Mouse (Mus musculus): Measurements from ENCODE around the gene Dvl2. TPM values are rescaled to one million over a fixed set of nuclear protein-coding genes. Genes with fewer than 3 reads are reported as not detected.
A peak's percentile ranks its signal among the peaks of the same experiment; 100 is the strongest.
"Not testable (repeated sequence)": the region's sequence is repeated elsewhere in the genome, so short reads cannot be mapped to it uniquely, and the experiment has no call there.

Dvl2 gene
- polyA plus RNA-seq, 1 experiment from 2014 or later: 47.6 TPM

DNA sequence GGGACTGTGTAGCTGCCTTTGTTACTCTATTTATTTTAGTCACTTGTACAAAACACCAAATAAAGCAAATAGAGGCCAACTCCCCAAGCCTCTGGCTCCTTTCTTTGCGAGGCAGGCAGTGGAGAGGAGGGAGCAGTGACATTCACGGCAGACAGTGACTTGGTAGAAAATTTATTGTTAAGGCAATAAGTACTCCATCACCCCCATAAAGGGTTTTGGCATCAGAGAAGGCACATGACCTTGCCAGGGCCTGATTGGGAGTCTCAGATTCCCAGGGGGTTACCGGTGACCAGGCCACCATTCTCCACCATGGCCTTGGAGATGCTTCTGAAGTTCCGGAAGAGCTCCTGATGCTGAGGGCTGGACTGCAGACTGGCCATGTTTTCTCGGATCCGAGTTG is 9.6 kb downstream of the Dvl2 start:
- H3K4me2 ChIP-seq (ENCODE audit: low read depth, low read length, severe bottlenecking): no peak overlapping the region
- DNase-seq (ENCODE audit: low spot score): no peak
- ATAC-seq (replicated peaks; ENCODE audit: low FRiP score): no peak
- peaks cover 5% of the 10 kb centered on the region; the same call in 1 of the 2 replicates for H3K4me1 ChIP-seq (replicated peaks; ENCODE audit: control insufficient read depth, insufficient read depth, low read length)
- H3K4me3 ChIP-seq (ENCODE audit: low read depth, low read length): no peak overlapping the region
- H3K27ac ChIP-seq (ENCODE audit: low read depth, low read length): no peak overlapping the region
- no peaks in the 10 kb centered on the region for H3K9me3 ChIP-seq (ENCODE audit: control insufficient read depth, low read length)
- H3K9ac ChIP-seq (ENCODE audit: low read length): no peak overlapping the region
- H3K27me3 ChIP-seq (ENCODE audit: control insufficient read depth, insufficient read depth, low read length): no peaks in the 10 kb centered on the region
- WGBS: 93% methylated on average over 6 of the region's 6 CpGs
- H3K36me3 ChIP-seq (ENCODE audit: control insufficient read depth, insufficient read depth, low read length): peaks cover 25% of the 10 kb centered on the region

DNA sequence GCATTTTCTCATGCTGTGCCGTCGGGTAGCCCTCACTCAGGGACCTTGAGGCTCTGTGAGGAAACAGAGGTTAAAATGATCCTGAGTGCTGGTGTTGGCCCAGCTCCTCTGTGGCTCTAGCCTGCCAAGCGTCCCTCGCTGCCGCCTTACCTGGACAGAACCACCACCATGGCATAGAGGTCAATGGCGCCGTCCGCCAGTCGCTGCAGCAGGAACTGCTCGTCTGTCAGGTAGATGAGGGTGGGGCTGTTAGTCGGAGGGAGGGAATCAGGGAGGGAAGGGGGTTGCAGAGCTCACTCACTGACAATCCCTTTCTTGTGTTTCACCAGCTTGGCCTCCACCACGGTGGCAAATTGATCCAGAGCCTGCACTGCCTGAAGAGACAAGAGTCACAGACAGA is 10.2 kb downstream of the Dvl2 start:
- 89% methylated on average over 12 of the region's 12 CpGs for whole genome bisulfite sequencing
- no peak overlapping the region for H3K9ac ChIP-seq (ENCODE audit: low read length)
- H3K36me3 ChIP-seq (ENCODE audit: control insufficient read depth, insufficient read depth, low read length): peaks cover 23% of the 10 kb centered on the region
- H3K4me1 ChIP-seq (replicated peaks; ENCODE audit: control insufficient read depth, insufficient read depth, low read length): peaks cover 5% of the 10 kb centered on the region; the same call in 1 of the 2 replicates
- H3K9me3 ChIP-seq (ENCODE audit: control insufficient read depth, low read length): no peaks in the 10 kb centered on the region
- no peak overlapping the region for H3K4me3 ChIP-seq (ENCODE audit: low read depth, low read length)
- H3K27ac ChIP-seq (ENCODE audit: low read depth, low read length): no peak overlapping the region
- no peak for DNase-seq (ENCODE audit: low spot score)
- ATAC-seq (replicated peaks; ENCODE audit: low FRiP score): no peak
- no peaks in the 10 kb centered on the region for H3K27me3 ChIP-seq (ENCODE audit: control insufficient read depth, insufficient read depth, low read length)
- no peak overlapping the region for H3K4me2 ChIP-seq (ENCODE audit: low read depth, low read length, severe bottlenecking)

DNA sequence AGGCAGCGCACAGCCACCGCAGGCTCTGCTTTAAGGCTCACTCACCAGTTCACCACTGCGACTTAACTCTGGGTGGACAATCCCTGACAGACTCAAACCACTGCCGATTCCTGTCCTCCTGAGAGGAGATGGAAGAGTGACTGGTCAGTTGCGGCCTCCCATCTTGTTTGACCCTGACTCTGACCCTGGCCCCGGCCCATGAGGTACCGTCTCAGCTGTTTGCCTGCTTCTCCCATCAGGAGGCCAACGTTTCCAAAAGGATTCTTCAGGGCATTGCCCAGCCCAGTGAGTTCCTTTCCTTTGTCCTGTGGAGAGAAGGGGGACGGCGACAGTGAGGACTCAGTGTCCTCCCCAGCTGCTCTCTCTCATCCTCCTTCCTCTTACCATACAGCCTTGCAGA is 10.6 kb downstream of the Dvl2 start:
- H3K4me2 ChIP-seq (ENCODE audit: low read depth, low read length, severe bottlenecking): no peak overlapping the region
- peaks cover 22% of the 10 kb centered on the region for H3K36me3 ChIP-seq (ENCODE audit: control insufficient read depth, insufficient read depth, low read length)
- H3K9ac ChIP-seq (ENCODE audit: low read length): no peak overlapping the region
- H3K27me3 ChIP-seq (ENCODE audit: control insufficient read depth, insufficient read depth, low read length): no peaks in the 10 kb centered on the region
- DNase-seq (ENCODE audit: low spot score) (no peak), ATAC-seq (replicated peaks; ENCODE audit: low FRiP score) (no peak)
- no peak overlapping the region for H3K4me3 ChIP-seq (ENCODE audit: low read depth, low read length)
- WGBS: 88% methylated on average over 10 of the region's 10 CpGs
- no peak overlapping the region for H3K27ac ChIP-seq (ENCODE audit: low read depth, low read length)
- no peaks in the 10 kb centered on the region for H3K9me3 ChIP-seq (ENCODE audit: control insufficient read depth, low read length)
- peaks cover 5% of the 10 kb centered on the region; the same call in 1 of the 2 replicates for H3K4me1 ChIP-seq (replicated peaks; ENCODE audit: control insufficient read depth, insufficient read depth, low read length)

DNA sequence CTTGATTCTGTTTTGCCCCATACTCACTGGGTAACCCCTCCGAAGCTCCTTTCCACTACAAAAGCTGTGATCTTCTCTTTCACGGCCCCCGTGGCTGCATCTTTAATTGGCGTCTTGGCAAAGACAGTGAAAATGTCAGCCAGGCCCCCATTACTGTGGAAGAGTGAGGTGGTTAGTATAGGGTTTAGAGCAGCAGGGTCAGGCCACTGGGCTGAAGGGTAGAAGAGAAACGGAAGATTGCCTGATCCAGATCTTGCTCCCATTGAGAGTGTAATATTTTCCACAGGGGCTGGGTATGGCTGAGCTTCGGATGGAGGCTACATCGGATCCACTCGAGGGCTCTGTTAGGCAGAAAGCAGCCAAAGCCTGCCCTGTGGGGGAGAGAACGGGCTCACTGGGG is 12.5 kb downstream of the Dvl2 start:
- Histone ChIP-seq H3K36me3 (ENCODE audit: control insufficient read depth, insufficient read depth, low read length) (peaks cover 10% of the 10 kb centered on the region), H3K4me1 (replicated peaks; ENCODE audit: control insufficient read depth, insufficient read depth, low read length) (peaks cover 15% of the 10 kb centered on the region; the same call in 1 of the 2 replicates), H3K9ac (ENCODE audit: low read length) (no peak overlapping the region), H3K4me3 (ENCODE audit: low read depth, low read length) (no peak overlapping the region), H3K27ac (ENCODE audit: low read depth, low read length) (no peak overlapping the region), H3K9me3 (ENCODE audit: control insufficient read depth, low read length) (no peaks in the 10 kb centered on the region), H3K4me2 (ENCODE audit: low read depth, low read length, severe bottlenecking) (no peak overlapping the region), H3K27me3 (ENCODE audit: control insufficient read depth, insufficient read depth, low read length) (no peaks in the 10 kb centered on the region)
- WGBS: 88% methylated on average over 9 of the region's 9 CpGs
- ATAC-seq (replicated peaks; ENCODE audit: low FRiP score) (no peak), DNase-seq (ENCODE audit: low spot score) (no peak)

DNA sequence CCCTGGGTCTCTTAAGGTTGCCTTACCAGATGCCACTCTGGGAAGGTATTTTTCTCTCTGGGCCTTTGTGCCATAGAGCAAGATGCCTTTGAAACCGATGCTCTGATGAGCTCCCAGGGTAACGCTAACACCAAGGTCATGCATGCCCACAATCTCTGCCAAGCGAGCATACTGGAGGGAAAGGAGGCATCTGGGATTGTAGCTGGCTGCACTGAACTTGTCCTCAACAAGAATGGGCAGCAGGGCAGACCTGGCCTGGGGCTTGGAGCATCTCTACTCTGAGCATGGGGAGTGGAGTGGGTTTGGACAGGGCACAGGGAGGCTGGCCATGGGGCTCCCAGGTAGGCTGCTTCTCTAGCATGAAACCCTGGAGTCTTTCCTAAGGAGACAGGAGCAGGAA is 13.0 kb downstream of the Dvl2 start:
- no peaks in the 10 kb centered on the region for H3K27me3 ChIP-seq (ENCODE audit: control insufficient read depth, insufficient read depth, low read length)
- no peak overlapping the region for H3K27ac ChIP-seq (ENCODE audit: low read depth, low read length)
- DNase-seq (ENCODE audit: low spot score): no peak
- no peaks in the 10 kb centered on the region for H3K9me3 ChIP-seq (ENCODE audit: control insufficient read depth, low read length)
- H3K9ac ChIP-seq (ENCODE audit: low read length): no peak overlapping the region
- 87% methylated on average over 3 of the region's 3 CpGs for WGBS
- peaks cover 16% of the 10 kb centered on the region; the same call in 1 of the 2 replicates for H3K4me1 ChIP-seq (replicated peaks; ENCODE audit: control insufficient read depth, insufficient read depth, low read length)
- H3K4me2 ChIP-seq (ENCODE audit: low read depth, low read length, severe bottlenecking): no peak overlapping the region
- H3K36me3 ChIP-seq (ENCODE audit: control insufficient read depth, insufficient read depth, low read length): peaks cover 9% of the 10 kb centered on the region
- no peak overlapping the region for H3K4me3 ChIP-seq (ENCODE audit: low read depth, low read length)
- ATAC-seq (replicated peaks; ENCODE audit: low FRiP score): no peak

DNA sequence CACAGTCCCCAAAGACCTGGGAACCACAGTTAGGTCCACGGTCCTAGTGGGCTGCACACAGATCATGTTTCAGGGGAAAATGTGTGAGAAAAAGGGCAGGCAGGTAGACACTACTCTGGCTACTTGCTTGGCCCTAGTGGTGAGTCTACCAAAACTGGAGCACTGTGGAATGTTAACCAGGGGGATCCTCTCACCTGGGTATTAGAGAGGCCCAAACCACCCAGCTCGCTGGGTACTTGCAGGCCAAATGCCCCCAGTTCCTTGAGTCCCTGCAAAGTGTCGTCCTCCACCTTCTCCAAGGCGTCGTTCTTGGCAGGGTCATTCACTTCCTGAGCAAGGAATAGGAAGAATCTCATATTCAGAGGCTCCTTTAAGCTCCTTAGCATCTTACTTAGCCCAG is 13.7 kb downstream of the Dvl2 start:
- H3K36me3 ChIP-seq (ENCODE audit: control insufficient read depth, insufficient read depth, low read length): peaks cover 6% of the 10 kb centered on the region
- H3K9ac ChIP-seq (ENCODE audit: low read length): no peak overlapping the region
- no peak overlapping the region for H3K27ac ChIP-seq (ENCODE audit: low read depth, low read length)
- ATAC-seq (replicated peaks; ENCODE audit: low FRiP score) (no peak), DNase-seq (ENCODE audit: low spot score) (no peak)
- H3K4me1 ChIP-seq (replicated peaks; ENCODE audit: control insufficient read depth, insufficient read depth, low read length): peaks cover 19% of the 10 kb centered on the region; the same call in 1 of the 2 replicates
- no peaks in the 10 kb centered on the region for H3K9me3 ChIP-seq (ENCODE audit: control insufficient read depth, low read length)
- no peaks in the 10 kb centered on the region for H3K27me3 ChIP-seq (ENCODE audit: control insufficient read depth, insufficient read depth, low read length)
- H3K4me3 ChIP-seq (ENCODE audit: low read depth, low read length): no peak overlapping the region
- H3K4me2 ChIP-seq (ENCODE audit: low read depth, low read length, severe bottlenecking): no peak overlapping the region
- 63% methylated on average over 5 of the region's 5 CpGs for WGBS

DNA sequence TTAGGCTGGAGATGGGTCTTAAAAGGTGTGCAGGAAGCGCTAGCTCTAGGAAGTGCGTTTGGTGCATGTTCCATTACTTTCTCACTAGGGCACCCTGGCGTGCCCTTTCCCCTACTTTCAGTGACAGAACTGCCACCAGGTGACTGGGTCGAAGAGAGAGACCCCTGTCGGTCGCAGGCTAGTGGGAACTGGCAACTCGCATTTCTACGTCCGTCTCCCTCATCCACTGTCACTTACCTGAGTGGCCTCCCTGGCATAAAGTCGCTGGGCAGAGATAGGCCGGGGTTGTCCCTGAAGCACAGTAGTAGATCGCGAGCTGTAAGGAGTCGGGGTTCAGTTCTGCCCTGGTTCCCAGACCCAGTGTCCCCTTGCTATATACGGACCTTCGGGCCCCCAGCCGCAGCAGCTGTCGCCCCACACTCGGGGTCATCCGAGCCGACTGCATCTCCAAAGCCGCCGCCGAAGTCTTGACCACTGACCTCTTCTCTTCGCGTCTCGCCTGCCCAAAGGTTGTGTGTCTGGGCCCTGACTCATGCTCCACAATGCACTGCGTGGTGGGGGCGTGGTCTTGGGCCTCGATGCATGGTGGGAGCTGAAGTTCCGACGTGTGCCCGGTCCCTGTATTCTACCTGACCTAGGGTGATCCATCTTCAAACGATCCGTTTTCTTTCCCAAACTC is 14.6 kb downstream of the Dvl2 start, which contains the start of gene Acadvl:
Acadvl (minus strand) TSS at position 532 of the 679 bp plus-strand sequence.
- Histone ChIP-seq H3K9ac (ENCODE audit: low read length) (peak within 1 kb of the TSS; percentile 64), H3K4me2 (ENCODE audit: low read depth, low read length, severe bottlenecking) (peak within 1 kb of the TSS; percentile 83), H3K9me3 (ENCODE audit: control insufficient read depth, low read length) (no peaks in the 10 kb centered on the region), H3K4me3 (ENCODE audit: low read depth, low read length) (peak within 1 kb of the TSS; percentile 50), H3K27me3 (ENCODE audit: control insufficient read depth, insufficient read depth, low read length) (no peaks in the 10 kb centered on the region), H3K27ac (ENCODE audit: low read depth, low read length) (0 out of 2 replicates have a peak within 1 kb of the TSS, but pooled peaks have one; percentile 20), H3K4me1 (replicated peaks; ENCODE audit: control insufficient read depth, insufficient read depth, low read length) (peaks cover 29% of the 10 kb centered on the region), H3K36me3 (ENCODE audit: control insufficient read depth, insufficient read depth, low read length) (peaks cover 6% of the 10 kb centered on the region)
- 1% methylated on average over 35 of the region's 35 CpGs for WGBS
- DNase-seq (ENCODE audit: low spot score) (peak; percentile 88), ATAC-seq (replicated peaks; ENCODE audit: low FRiP score) (peak; percentile 85)

DNA sequence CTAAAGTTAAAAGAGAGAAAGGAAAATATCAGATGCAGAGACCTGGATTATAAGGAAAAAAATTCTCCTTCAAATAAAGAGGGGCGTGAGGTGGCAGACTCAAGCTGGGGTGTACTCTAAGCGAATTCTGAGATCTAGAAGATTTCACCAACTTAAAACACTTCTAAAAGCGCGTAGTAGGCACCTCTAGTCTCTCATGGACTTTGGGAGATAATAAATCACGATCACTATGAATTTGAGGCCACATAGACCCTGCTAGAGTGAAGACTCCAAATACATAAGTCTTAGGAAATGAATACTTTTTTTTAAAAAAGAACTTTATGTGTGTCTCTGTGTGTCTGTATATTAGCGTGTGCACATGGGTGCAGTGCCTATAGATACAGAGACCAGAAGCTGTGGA is 15.3 kb downstream of the Dvl2 start:
- Histone ChIP-seq H3K4me3 (ENCODE audit: low read depth, low read length) (no peak overlapping the region; the same call in 1 of the 2 replicates), H3K4me1 (replicated peaks; ENCODE audit: control insufficient read depth, insufficient read depth, low read length) (peaks cover 35% of the 10 kb centered on the region), H3K27me3 (ENCODE audit: control insufficient read depth, insufficient read depth, low read length) (no peaks in the 10 kb centered on the region), H3K9me3 (ENCODE audit: control insufficient read depth, low read length) (no peaks in the 10 kb centered on the region), H3K27ac (ENCODE audit: low read depth, low read length) (no peak overlapping the region), H3K9ac (ENCODE audit: low read length) (peak overlapping the region; percentile 64; the same call in 1 of the 2 replicates), H3K4me2 (ENCODE audit: low read depth, low read length, severe bottlenecking) (peak overlapping the region; percentile 83), H3K36me3 (ENCODE audit: control insufficient read depth, insufficient read depth, low read length) (peaks cover under 1% of the 10 kb centered on the region)
- no peak for DNase-seq (ENCODE audit: low spot score)
- 66% methylated on average over 6 of the region's 6 CpGs for WGBS
- ATAC-seq (replicated peaks; ENCODE audit: low FRiP score): no peak

DNA sequence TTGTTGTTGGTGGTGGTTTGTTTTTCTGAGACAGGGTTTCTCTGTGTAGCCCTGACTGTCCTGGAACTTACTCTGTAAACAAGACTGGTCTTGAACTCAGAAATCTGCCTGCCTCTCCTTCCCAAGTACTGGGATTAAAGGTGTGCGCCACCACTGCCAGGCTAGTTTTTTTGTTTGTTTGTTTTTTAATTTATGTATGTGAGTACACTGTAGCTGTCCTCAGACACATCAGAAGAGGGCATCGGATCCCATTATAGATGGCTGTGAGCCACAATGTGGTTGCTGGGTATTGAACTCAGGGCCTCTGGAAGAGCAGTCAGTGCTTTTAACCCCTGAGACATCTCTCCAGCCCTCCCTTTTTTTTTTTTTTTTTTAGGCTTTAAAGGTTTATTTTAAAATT is 15.8 kb downstream of the Dvl2 start:
- not testable (repeated sequence) for ATAC-seq (replicated peaks; ENCODE audit: low FRiP score); H3K4me3 ChIP-seq (ENCODE audit: low read depth, low read length); H3K9me3 ChIP-seq (ENCODE audit: control insufficient read depth, low read length); DNase-seq (ENCODE audit: low spot score); H3K36me3 ChIP-seq (ENCODE audit: control insufficient read depth, insufficient read depth, low read length); H3K27ac ChIP-seq (ENCODE audit: low read depth, low read length); H3K9ac ChIP-seq (ENCODE audit: low read length); H3K4me2 ChIP-seq (ENCODE audit: low read depth, low read length, severe bottlenecking); H3K27me3 ChIP-seq (ENCODE audit: control insufficient read depth, insufficient read depth, low read length)
- H3K4me1 ChIP-seq (replicated peaks; ENCODE audit: control insufficient read depth, insufficient read depth, low read length): peaks cover 35% of the 10 kb centered on the region
- WGBS: 83% methylated on average over 2 of the region's 2 CpGs
